Mouse (Mus musculus): ENCODE data around the gene Car5a. TPM values are rescaled to one million over a fixed set of nuclear protein-coding genes. Genes with fewer than 3 reads are reported as not detected.

The Car5a gene
- polyA plus RNA-seq, 1 experiment from 2014 or later = 0.14 TPM

GRCm38 (mm10) chr8:121943716-121944115 lies 988 bp downstream of the Car5a start:
- Histone ChIP-seq H3K9ac (ENCODE audit: low read length) (no peak overlapping the region), H3K4me2 (no peak overlapping the region), H3K36me3 (ENCODE audit: control insufficient read depth, insufficient read depth, low read length) (no peaks in the 10 kb centered on the region), H3K4me3 (ENCODE audit: low read depth, low read length) (no peak overlapping the region), H3K27ac (ENCODE audit: low read depth, low read length) (no peak overlapping the region), H3K4me1 (ENCODE audit: control insufficient read depth, insufficient read depth, low read length) (peaks cover 13% of the 10 kb centered on the region), H3K9me3 (ENCODE audit: control insufficient read depth, low read length) (no peaks in the 10 kb centered on the region), H3K27me3 (ENCODE audit: control insufficient read depth, insufficient read depth, low read length) (no peaks in the 10 kb centered on the region)
- WGBS = 81% methylated on average over 8 of the region's 8 CpGs
- DNase-seq (ENCODE audit: low spot score, missing footprints) (no peak), ATAC-seq (ENCODE audit: low FRiP score) (no peak)

DNA sequence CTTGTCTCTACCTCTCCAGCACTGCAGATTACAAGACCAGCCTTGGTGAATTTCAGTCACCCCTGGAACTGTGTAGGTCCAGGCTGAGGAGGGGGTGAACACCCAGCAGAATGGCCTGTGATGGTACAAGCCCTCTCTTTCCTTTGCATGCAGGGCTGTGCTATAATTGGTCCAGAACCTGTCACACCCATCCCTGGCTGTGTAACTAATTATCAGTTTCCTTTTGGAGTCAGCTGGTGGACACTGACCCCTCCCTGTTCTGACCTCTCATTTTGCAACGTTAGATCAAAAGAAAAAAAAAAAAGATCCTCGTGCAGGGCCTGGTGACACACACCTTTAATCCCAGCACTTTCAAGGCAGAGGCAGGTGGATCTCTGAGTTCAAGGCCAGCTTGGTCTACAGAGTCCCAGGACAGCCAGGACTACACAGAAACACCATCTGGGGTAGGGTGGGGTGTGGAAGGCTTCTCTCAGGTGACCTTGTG lies 1.6 kb downstream of the Car5a start:
- WGBS = 53% methylated on average over 2 of the region's 2 CpGs
- H3K36me3 ChIP-seq (ENCODE audit: control insufficient read depth, insufficient read depth, low read length) = no peaks in the 10 kb centered on the region
- no peak overlapping the region for H3K9ac ChIP-seq (ENCODE audit: low read length)
- H3K4me3 ChIP-seq (ENCODE audit: low read depth, low read length) = no peak overlapping the region
- no peak overlapping the region for H3K4me2 ChIP-seq
- peaks cover 7% of the 10 kb centered on the region for H3K4me1 ChIP-seq (ENCODE audit: control insufficient read depth, insufficient read depth, low read length)
- ATAC-seq (ENCODE audit: low FRiP score) = no peak
- DNase-seq (ENCODE audit: low spot score, missing footprints) = no peak
- H3K9me3 ChIP-seq (ENCODE audit: control insufficient read depth, low read length) = no peaks in the 10 kb centered on the region
- H3K27ac ChIP-seq (ENCODE audit: low read depth, low read length) = no peak overlapping the region
- H3K27me3 ChIP-seq (ENCODE audit: control insufficient read depth, insufficient read depth, low read length) = no peaks in the 10 kb centered on the region

- H3K9ac ChIP-seq (ENCODE audit: low read length) = no peak overlapping the region
- H3K4me3 ChIP-seq (ENCODE audit: low read depth, low read length) = no peak overlapping the region
- DNase-seq (ENCODE audit: low spot score, missing footprints) = no peak
- no peak overlapping the region for H3K27ac ChIP-seq (ENCODE audit: low read depth, low read length)
- no peaks in the 10 kb centered on the region for H3K27me3 ChIP-seq (ENCODE audit: control insufficient read depth, insufficient read depth, low read length)
- H3K4me2 ChIP-seq = no peak overlapping the region
- ATAC-seq (ENCODE audit: low FRiP score) = no peak
- 86% methylated on average over 7 of the region's 7 CpGs for WGBS
- H3K36me3 ChIP-seq (ENCODE audit: control insufficient read depth, insufficient read depth, low read length) = no peaks in the 10 kb centered on the region
- peaks cover 4% of the 10 kb centered on the region; the same call in 1 of the 2 replicates for H3K4me1 ChIP-seq (ENCODE audit: control insufficient read depth, insufficient read depth, low read length)
- no peaks in the 10 kb centered on the region for H3K9me3 ChIP-seq (ENCODE audit: control insufficient read depth, low read length)
These were observed 6.0 kb downstream of the Car5a start for GRCm38 (mm10) chr8:121938732-121939131.

DNA sequence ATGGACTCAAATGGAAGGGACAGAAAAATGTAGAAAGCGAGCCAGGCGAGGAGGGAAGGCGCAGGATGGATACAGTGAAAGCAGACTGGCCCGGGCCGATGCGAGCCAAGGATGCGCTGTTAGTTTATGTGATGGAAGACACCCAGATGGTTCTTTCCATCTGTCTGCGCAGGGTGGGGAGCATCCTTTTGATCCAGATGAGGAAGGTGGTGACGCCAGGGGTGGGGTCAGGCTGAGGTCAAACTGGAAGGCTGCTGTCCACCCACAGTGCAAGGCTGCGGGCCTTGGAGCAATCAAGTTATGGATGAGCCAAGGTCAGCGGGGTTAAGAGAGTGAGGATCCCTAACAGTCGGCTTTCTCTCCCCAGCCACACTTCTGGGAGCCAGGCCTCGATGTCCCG lies 8.3 kb downstream of the Car5a start:
- Histone ChIP-seq H3K4me2 (no peak overlapping the region), H3K4me1 (ENCODE audit: control insufficient read depth, insufficient read depth, low read length) (peaks cover 4% of the 10 kb centered on the region; the same call in 1 of the 2 replicates), H3K27me3 (ENCODE audit: control insufficient read depth, insufficient read depth, low read length) (no peaks in the 10 kb centered on the region), H3K4me3 (ENCODE audit: low read depth, low read length) (no peak overlapping the region), H3K27ac (ENCODE audit: low read depth, low read length) (no peak overlapping the region), H3K36me3 (ENCODE audit: control insufficient read depth, insufficient read depth, low read length) (no peaks in the 10 kb centered on the region), H3K9ac (ENCODE audit: low read length) (no peak overlapping the region), H3K9me3 (ENCODE audit: control insufficient read depth, low read length) (no peaks in the 10 kb centered on the region)
- ATAC-seq (ENCODE audit: low FRiP score) (no peak), DNase-seq (ENCODE audit: low spot score, missing footprints) (no peak)
- 85% methylated on average over 14 of the region's 14 CpGs for WGBS

- peak; percentile 80 for ATAC-seq (ENCODE audit: low FRiP score)
- H3K9ac ChIP-seq (ENCODE audit: low read length) = no peak overlapping the region
- no peaks in the 10 kb centered on the region for H3K9me3 ChIP-seq (ENCODE audit: control insufficient read depth, low read length)
- H3K4me1 ChIP-seq (ENCODE audit: control insufficient read depth, insufficient read depth, low read length) = peaks cover 4% of the 10 kb centered on the region; the same call in 1 of the 2 replicates
- 51% methylated on average over 12 of the region's 12 CpGs for WGBS
- DNase-seq (ENCODE audit: low spot score, missing footprints) = peak; percentile 85
- H3K4me2 ChIP-seq = no peak overlapping the region
- H3K36me3 ChIP-seq (ENCODE audit: control insufficient read depth, insufficient read depth, low read length) = no peaks in the 10 kb centered on the region
- H3K27me3 ChIP-seq (ENCODE audit: control insufficient read depth, insufficient read depth, low read length) = no peaks in the 10 kb centered on the region
- peak overlapping the region; percentile 26 for H3K27ac ChIP-seq (ENCODE audit: low read depth, low read length)
- H3K4me3 ChIP-seq (ENCODE audit: low read depth, low read length) = no peak overlapping the region
These were observed 9.1 kb downstream of the Car5a start for GRCm38 (mm10) chr8:121935341-121936294.

- ATAC-seq (ENCODE audit: low FRiP score) (peak; percentile 48; the same call in 1 of the 2 replicates), DNase-seq (ENCODE audit: low spot score, missing footprints) (no peak)
- Histone ChIP-seq H3K4me2 (no peak overlapping the region), H3K27me3 (ENCODE audit: control insufficient read depth, insufficient read depth, low read length) (no peaks in the 10 kb centered on the region), H3K27ac (ENCODE audit: low read depth, low read length) (no peak overlapping the region), H3K4me1 (ENCODE audit: control insufficient read depth, insufficient read depth, low read length) (peaks cover 4% of the 10 kb centered on the region; the same call in 1 of the 2 replicates), H3K9ac (ENCODE audit: low read length) (no peak overlapping the region), H3K4me3 (ENCODE audit: low read depth, low read length) (no peak overlapping the region), H3K36me3 (ENCODE audit: control insufficient read depth, insufficient read depth, low read length) (no peaks in the 10 kb centered on the region), H3K9me3 (ENCODE audit: control insufficient read depth, low read length) (no peaks in the 10 kb centered on the region)
These were observed 9.8 kb downstream of the Car5a start for GRCm38 (mm10) chr8:121934923-121935322.

- Histone ChIP-seq H3K36me3 (ENCODE audit: control insufficient read depth, insufficient read depth, low read length) (no peaks in the 10 kb centered on the region), H3K27ac (ENCODE audit: low read depth, low read length) (no peak overlapping the region), H3K4me2 (no peak overlapping the region), H3K27me3 (ENCODE audit: control insufficient read depth, insufficient read depth, low read length) (no peaks in the 10 kb centered on the region), H3K4me3 (ENCODE audit: low read depth, low read length) (no peak overlapping the region), H3K9ac (ENCODE audit: low read length) (no peak overlapping the region), H3K9me3 (ENCODE audit: control insufficient read depth, low read length) (no peaks in the 10 kb centered on the region), H3K4me1 (ENCODE audit: control insufficient read depth, insufficient read depth, low read length) (peaks cover 4% of the 10 kb centered on the region; the same call in 1 of the 2 replicates)
- ATAC-seq (ENCODE audit: low FRiP score) (peak; percentile 40; the same call in 1 of the 2 replicates), DNase-seq (ENCODE audit: low spot score, missing footprints) (peak; percentile 86)
- 33% methylated on average over 4 of the region's 4 CpGs for WGBS
These were observed 10.2 kb downstream of the Car5a start for GRCm38 (mm10) chr8:121934506-121934905.

GRCm38 (mm10) chr8:121932668-121933520 lies 11.8 kb downstream of the Car5a start:
- 83% methylated on average over 14 of the region's 14 CpGs for WGBS
- Histone ChIP-seq H3K4me3 (ENCODE audit: low read depth, low read length) (no peak overlapping the region), H3K4me1 (ENCODE audit: control insufficient read depth, insufficient read depth, low read length) (peaks cover 4% of the 10 kb centered on the region; the same call in 1 of the 2 replicates), H3K4me2 (no peak overlapping the region), H3K27ac (ENCODE audit: low read depth, low read length) (no peak overlapping the region), H3K9ac (ENCODE audit: low read length) (no peak overlapping the region), H3K27me3 (ENCODE audit: control insufficient read depth, insufficient read depth, low read length) (no peaks in the 10 kb centered on the region), H3K9me3 (ENCODE audit: control insufficient read depth, low read length) (no peaks in the 10 kb centered on the region), H3K36me3 (ENCODE audit: control insufficient read depth, insufficient read depth, low read length) (no peaks in the 10 kb centered on the region)
- DNase-seq (ENCODE audit: low spot score, missing footprints) (peak; percentile 39), ATAC-seq (ENCODE audit: low FRiP score) (no peak)
